Mouse (Mus musculus) spleen, postnatal 36 days (tissue): ENCODE data around the gene Zfp42.
"Not testable (repeated sequence)": the region's sequence is repeated elsewhere in the genome, so short reads cannot be mapped to it uniquely, and the experiment has no call there.

Experiments
- DNase-seq, 2 experiments: peaks; one replicate each; pipeline ENCODE4 v3.0.0; 2022; ENCODE audit warnings: low spot score in 2 of 2, mixed read lengths in 1 of 2

Zfp42 gene

GRCm38 (mm10) chr8:43306896-43307295 lies at the start of gene Zfp42:
Zfp42 (minus strand) TSS chr8:43306980.
- no peak for DNase-seq

- no peak for DNase-seq
Observed at GRCm38 (mm10) chr8:43356069-43356770, 49.4 kb upstream of the Zfp42 start.

GRCm38 (mm10) chr8:43352241-43352640 lies 45.5 kb upstream of the Zfp42 start:
- not testable (repeated sequence) for DNase-seq

GRCm38 (mm10) chr8:43338555-43338954 lies 31.8 kb upstream of the Zfp42 start:
- DNase-seq, result no peak

- no peak for DNase-seq
Observed at GRCm38 (mm10) chr8:43333465-43333864, 26.7 kb upstream of the Zfp42 start.

- no peak for DNase-seq
Observed at GRCm38 (mm10) chr8:43331657-43332056, 24.9 kb upstream of the Zfp42 start.

- no peak for DNase-seq
Observed at GRCm38 (mm10) chr8:43329913-43330705, 23.3 kb upstream of the Zfp42 start.

GRCm38 (mm10) chr8:43328666-43329065 lies 21.9 kb upstream of the Zfp42 start:
- DNase-seq, result no peak

GRCm38 (mm10) chr8:43320771-43321170 lies 14.0 kb upstream of the Zfp42 start:
- no peak for DNase-seq

- no peak for DNase-seq
Observed at GRCm38 (mm10) chr8:43308213-43308612, 1.4 kb upstream of the Zfp42 start.

GRCm38 (mm10) chr8:43305676-43306075 lies 1.1 kb downstream of the Zfp42 start:
- no peak for DNase-seq

- DNase-seq, result no peak
Observed at GRCm38 (mm10) chr8:43299796-43300195, 7.0 kb downstream of the Zfp42 start.

- DNase-seq, result no peak
Observed at GRCm38 (mm10) chr8:43295826-43296225, 11.0 kb downstream of the Zfp42 start.

- DNase-seq, result no peak
Observed at GRCm38 (mm10) chr8:43294191-43294590, 12.6 kb downstream of the Zfp42 start.

GRCm38 (mm10) chr8:43290424-43291111 lies 16.2 kb downstream of the Zfp42 start:
- no peak for DNase-seq

- no peak for DNase-seq
Observed at GRCm38 (mm10) chr8:43289781-43290180, 17.0 kb downstream of the Zfp42 start.

GRCm38 (mm10) chr8:43288840-43289239 lies 17.9 kb downstream of the Zfp42 start:
- DNase-seq, result no peak

GRCm38 (mm10) chr8:43287456-43287855 lies 19.3 kb downstream of the Zfp42 start:
- DNase-seq, result no peak

GRCm38 (mm10) chr8:43283231-43283630 lies 23.5 kb downstream of the Zfp42 start:
- DNase-seq, result no peak

- DNase-seq, result no peak
Observed at GRCm38 (mm10) chr8:43278397-43278796, 28.4 kb downstream of the Zfp42 start.

GRCm38 (mm10) chr8:43260961-43261360 lies 45.8 kb downstream of the Zfp42 start:
- no peak for DNase-seq

- DNase-seq, result no peak
Observed at GRCm38 (mm10) chr8:43257886-43258285, 48.9 kb downstream of the Zfp42 start.

GRCm38 (mm10) chr8:43255695-43256094 lies 51.1 kb downstream of the Zfp42 start:
- no peak for DNase-seq
